Mouse (Mus musculus) C2C12 (cell line): ENCODE measurements around the gene Vmn1r184. TPM values are rescaled to one million over a fixed set of nuclear protein-coding genes. Genes with fewer than 3 reads are reported as not detected.
"Not testable (repeated sequence)": the region's sequence is repeated elsewhere in the genome, so short reads cannot be mapped to it uniquely, and the experiment has no call there.

Experiments used
- H3K27me3 ChIP-seq: one replicate; pipeline ENCODE4 v1.6.1; 2011; ENCODE audit not compliant: control insufficient read depth, insufficient read depth, insufficient read length
- H3K36me3 ChIP-seq: one replicate; pipeline ENCODE4 v1.6.1; 2011; ENCODE audit not compliant: control insufficient read depth, insufficient read depth
- H3K4me3 ChIP-seq: one replicate; pipeline ENCODE4 v1.5.1; 2011; ENCODE audit warnings: mild to moderate bottlenecking, control low read depth; ENCODE audit not compliant: poor library complexity, insufficient read depth, severe bottlenecking
- H3K79me2 ChIP-seq: one replicate; pipeline ENCODE4 v1.6.1; 2011; ENCODE audit not compliant: control insufficient read depth, insufficient read depth
- H3K79me3 ChIP-seq: one replicate; pipeline ENCODE4 v1.6.1; 2011; ENCODE audit warnings: low read depth, control low read depth
- H3ac ChIP-seq: one replicate; pipeline ENCODE3; 2011; ENCODE audit warnings: low read depth; ENCODE audit not compliant: control insufficient read depth, insufficient read length
- long read RNA-seq, 2 experiments: library from polyadenylated mRNA; unstranded; transcript quantifications; one replicate each; pipeline ENCODE4 v2.0.0; 2019 to 2020
- polyA plus RNA-seq: library from polyadenylated mRNA; unstranded; fragments of >200 nt; fragmentation: generic; extraction: Trizol; gene quantifications from one replicate; pipeline ENCODE4 v1.2.1, GENCODE M21; 2012; ENCODE audit warnings: missing spikeins

Vmn1r184 gene
- not detected for polyA plus RNA-seq
- long read RNA-seq, experiment 1 = 0 reads
- long read RNA-seq, experiment 2 = 0 reads

- H3K4me3 ChIP-seq, H3K27me3 ChIP-seq, H3K36me3 ChIP-seq, H3K79me2 ChIP-seq, H3ac ChIP-seq, H3K79me3 ChIP-seq: not testable (repeated sequence)
Measured at GRCm38 (mm10) chr7:26260034-26260433, at the start of gene Vmn1r184. Vmn1r184 (plus strand) TSS chr7:26260334.

- H3K79me3 ChIP-seq, H3K27me3 ChIP-seq, H3K36me3 ChIP-seq, H3K4me3 ChIP-seq, H3ac ChIP-seq, H3K79me2 ChIP-seq: not testable (repeated sequence)
Measured at GRCm38 (mm10) chr7:26303429-26304166, 43.5 kb downstream of the Vmn1r184 start.

- H3K79me3 ChIP-seq, H3K4me3 ChIP-seq, H3K79me2 ChIP-seq, H3K27me3 ChIP-seq, H3K36me3 ChIP-seq, H3ac ChIP-seq: not testable (repeated sequence)
Measured at GRCm38 (mm10) chr7:26306926-26307325, 46.8 kb downstream of the Vmn1r184 start, which contains the start of gene Cyp2a4. Cyp2a4 (plus strand) TSS chr7:26307169.

- H3K27me3 ChIP-seq, H3K79me3 ChIP-seq, H3K79me2 ChIP-seq, H3K4me3 ChIP-seq, H3ac ChIP-seq, H3K36me3 ChIP-seq: not testable (repeated sequence)
Measured at GRCm38 (mm10) chr7:26311786-26312185, 51.7 kb downstream of the Vmn1r184 start.

DNA sequence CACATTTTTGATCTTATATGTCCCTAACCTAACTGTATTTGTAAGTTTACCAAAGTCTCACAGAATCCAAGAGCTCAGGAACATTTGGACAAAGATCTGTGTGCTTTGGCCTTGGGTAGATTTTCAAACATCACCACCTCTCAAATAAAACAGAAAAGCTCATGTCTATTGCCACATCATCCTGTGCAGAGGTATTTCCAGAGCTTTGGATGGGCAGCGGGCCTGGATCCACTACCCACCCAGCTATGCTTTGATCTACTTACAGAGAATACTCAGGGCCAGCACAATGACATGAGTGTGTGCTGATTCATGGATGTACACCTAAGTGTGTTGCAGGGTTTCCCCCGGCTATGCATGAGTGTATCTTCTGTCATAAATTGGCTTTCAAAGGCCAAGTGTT lies 55.1 kb downstream of the Vmn1r184 start:
- not testable (repeated sequence) for H3K79me3 ChIP-seq, H3ac ChIP-seq, H3K27me3 ChIP-seq, H3K36me3 ChIP-seq, H3K4me3 ChIP-seq, H3K79me2 ChIP-seq

GRCm38 (mm10) chr7:26315809-26316208 lies 55.7 kb downstream of the Vmn1r184 start:
- not testable (repeated sequence) for H3K79me2 ChIP-seq, H3K79me3 ChIP-seq, H3ac ChIP-seq, H3K4me3 ChIP-seq, H3K36me3 ChIP-seq, H3K27me3 ChIP-seq

Other genes with a start within 250 kb of the Vmn1r184 start
- 0.15 TPM for gene Cyp2b13, start 198.8 kb upstream of the Vmn1r184 start, polyA plus RNA-seq
- gene Cyp2b9, start 86.9 kb upstream of the Vmn1r184 start, polyA plus RNA-seq = not detected
- gene Cyp2a4, start 46.8 kb downstream of the Vmn1r184 start, polyA plus RNA-seq = not detected
- not detected for gene Nlrp9c, start 143.4 kb downstream of the Vmn1r184 start, polyA plus RNA-seq
- not detected for gene Nlrp4a, start 174.8 kb downstream of the Vmn1r184 start, polyA plus RNA-seq